In the genomic region with DNA sequence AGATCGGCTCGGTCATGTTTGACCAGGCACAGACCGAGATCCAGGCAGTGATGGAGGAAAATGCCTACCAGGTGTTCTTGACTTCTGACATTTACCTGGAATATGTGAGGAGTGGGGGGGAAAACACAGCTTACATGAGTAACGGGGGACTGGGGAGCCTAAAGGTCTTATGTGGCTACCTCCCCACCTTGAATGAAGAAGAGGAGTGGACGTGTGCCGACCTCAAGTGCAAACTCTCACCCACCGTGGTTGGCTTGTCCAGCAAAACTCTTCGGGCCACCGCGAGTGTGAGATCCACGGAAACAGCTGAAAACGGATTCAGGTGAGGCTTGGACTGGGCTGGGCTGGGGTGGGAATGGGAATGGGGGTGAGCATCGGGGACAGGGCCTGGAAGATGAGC, we compare ENCODE assay signal across 11 mouse cellular contexts. TPM values are rescaled to one million over a fixed set of nuclear protein-coding genes. Genes with fewer than 3 reads are reported as not detected.
DNase-seq lines count a peak whose midpoint lies in the region; ATAC-seq lines count a peak whose summit lies in the region.
"Had no signal": no experiment of that assay in that cellular context is flagged by ENCODE, and none has a peak within 500 bp of the region (broad histone marks: within the 10 kb centered on the region; RNA-seq: fewer than 3 reads in every experiment).

No protein-coding gene starts in this region.

- H3K9me3 ChIP-seq in heart, embryonic 14.5 days (ENCODE audit: control insufficient read depth, low read length): no peaks in the 10 kb centered on the region
- no peaks in the 10 kb centered on the region for H3K9me3 ChIP-seq in embryonic facial prominence, embryonic 10.5 days
- no peaks in the 10 kb centered on the region for H3K9me3 ChIP-seq in hindbrain, embryonic 14.5 days (ENCODE audit: control insufficient read depth, low read length)
- H3K9me3 ChIP-seq in midbrain, embryonic 14.5 days (ENCODE audit: control insufficient read depth, low read length): no peaks in the 10 kb centered on the region

- H3K27ac ChIP-seq in heart, embryonic 14.5 days (replicated peaks in 1 of 2; ENCODE audit: control insufficient read depth in 1 of 2, insufficient read depth in 1 of 2, low read depth in 2 of 2, low read length in 2 of 2): no peak overlapping the region
- H3K27ac ChIP-seq in embryonic facial prominence, embryonic 10.5 days (replicated peaks): peak overlapping the region; percentile 99
- H3K27ac ChIP-seq in hindbrain, embryonic 14.5 days: peak overlapping the region; percentile 33; the same call in 1 of the 2 replicates
- H3K27ac ChIP-seq in midbrain, embryonic 14.5 days (replicated peaks; ENCODE audit: low read depth, low read length): peak overlapping the region; percentile 100

- no peak for DNase-seq in heart, adult 18-20 months
- no peak for DNase-seq in embryonic facial prominence, embryonic 10.5 days (ENCODE audit: low spot score)
- DNase-seq in hindbrain, embryonic 14.5 days (ENCODE audit: low spot score): no peak
- no peak for DNase-seq in midbrain, embryonic 14.5 days
- no peak for DNase-seq in cerebellum, adult 18-20 months
- no peak for DNase-seq in kidney, adult 11 months
- DNase-seq in layer of hippocampus, adult 9-10 months (ENCODE audit: low spot score): no peak
- DNase-seq: adrenal gland, adult 8-10 months; thymus, adult 18-20 months had no signal

- peaks cover 32 to 41% of the 10 kb centered on the region in 2 experiments for H3K4me1 ChIP-seq in heart, embryonic 14.5 days (ENCODE audit: control insufficient read depth in 2 of 2, insufficient read depth in 2 of 2, low read length in 2 of 2)
- H3K4me1 ChIP-seq in embryonic facial prominence, embryonic 10.5 days: peaks cover 88% of the 10 kb centered on the region
- peaks cover 65% of the 10 kb centered on the region for H3K4me1 ChIP-seq in hindbrain, embryonic 14.5 days (replicated peaks; ENCODE audit: control insufficient read depth, insufficient read depth, low read length)
- H3K4me1 ChIP-seq in midbrain, embryonic 14.5 days (ENCODE audit: control insufficient read depth, insufficient read depth, low read length): peaks cover 65% of the 10 kb centered on the region

- WGBS in heart, embryonic 14.5 days: 51% methylated on average over 13 of the region's 13 CpGs
- WGBS in embryonic facial prominence, embryonic 10.5 days: 22% methylated on average over 13 of the region's 13 CpGs
- 17% methylated on average over 13 of the region's 13 CpGs for WGBS in hindbrain, embryonic 14.5 days
- 8% methylated on average over 13 of the region's 13 CpGs for WGBS in midbrain, embryonic 14.5 days

- no peaks in the 10 kb centered on the region for H3K36me3 ChIP-seq in heart, embryonic 14.5 days (ENCODE audit: control insufficient read depth, insufficient read depth, low read length)
- peaks cover 45% of the 10 kb centered on the region for H3K36me3 ChIP-seq in embryonic facial prominence, embryonic 10.5 days (replicated peaks)
- H3K36me3 ChIP-seq in hindbrain, embryonic 14.5 days (replicated peaks; ENCODE audit: control insufficient read depth, insufficient read depth): no peaks in the 10 kb centered on the region
- H3K36me3 ChIP-seq in midbrain, embryonic 14.5 days (ENCODE audit: control insufficient read depth, insufficient read depth, low read length): no peaks in the 10 kb centered on the region

- no peak overlapping the region for H3K9ac ChIP-seq in heart, embryonic 14.5 days (ENCODE audit: low read length)
- H3K9ac ChIP-seq in hindbrain, embryonic 14.5 days: peak overlapping the region; percentile 90
- peak overlapping the region; percentile 90 for H3K9ac ChIP-seq in midbrain, embryonic 14.5 days (replicated peaks; ENCODE audit: low read length)

- peak overlapping the region; percentile 97 for H3K4me2 ChIP-seq in heart, embryonic 14.5 days (ENCODE audit: low read length)
- H3K4me2 ChIP-seq in hindbrain, embryonic 14.5 days (replicated peaks): peak overlapping the region; percentile 68
- H3K4me2 ChIP-seq in midbrain, embryonic 14.5 days (ENCODE audit: low read length): peak overlapping the region; percentile 90

- no peak for ATAC-seq in heart, embryonic 14.5 days (ENCODE audit: insufficient number of reproducible peaks, insufficient read depth, low FRiP score, low read depth)
- ATAC-seq in hindbrain, embryonic 14.5 days (ENCODE audit: low FRiP score): no peak
- no peak for ATAC-seq in midbrain, embryonic 14.5 days (ENCODE audit: low FRiP score, low TSS enrichment)

- peaks cover 18% of the 10 kb centered on the region for H3K27me3 ChIP-seq in heart, embryonic 14.5 days (ENCODE audit: control insufficient read depth, insufficient read depth, low read length)
- H3K27me3 ChIP-seq in embryonic facial prominence, embryonic 10.5 days (replicated peaks; ENCODE audit: low read depth, poor library complexity, severe bottlenecking): peaks cover 22% of the 10 kb centered on the region
- no peaks in the 10 kb centered on the region for H3K27me3 ChIP-seq in hindbrain, embryonic 14.5 days (ENCODE audit: control insufficient read depth, insufficient read depth, low read length)
- H3K27me3 ChIP-seq in midbrain, embryonic 14.5 days (ENCODE audit: control insufficient read depth, insufficient read depth, low read length): no peaks in the 10 kb centered on the region

- H3K4me3 ChIP-seq in heart, embryonic 14.5 days (ENCODE audit: control insufficient read depth in 1 of 2, insufficient read depth in 1 of 2, low read depth in 1 of 2, low read length in 2 of 2): peak overlapping the region; percentile 61 to 77
- peak overlapping the region; percentile 94 for H3K4me3 ChIP-seq in embryonic facial prominence, embryonic 10.5 days
- H3K4me3 ChIP-seq in hindbrain, embryonic 14.5 days (replicated peaks; ENCODE audit: low read length): peak overlapping the region; percentile 92
- peak overlapping the region; percentile 89 for H3K4me3 ChIP-seq in midbrain, embryonic 14.5 days (replicated peaks; ENCODE audit: low read depth, low read length)
- H3K4me3 ChIP-seq: erythroblast, embryonic 14.5 days had no signal

RNA-seq across cellular contexts. Expression of a gene that starts 3.6 kb away (rescaled TPM):
- polyA plus RNA-seq in heart, embryonic 14.5 days (2014; fragmentation: Nextera tagmentation; extraction: Ambion mirVana): 0.93 and 2.6 TPM in 2 replicates
- total RNA-seq in heart, adult 18-20 months (2021): 1 to 10 TPM; 3.5 to 4.7 TPM
- polyA plus RNA-seq in embryonic facial prominence, embryonic 10.5 days (2016; fragmentation: Nextera tagmentation; extraction: Ambion mirVana): 12.7 and 15.3 TPM in 2 replicates
- polyA plus RNA-seq in hindbrain, embryonic 14.5 days (2014; fragmentation: Nextera tagmentation; extraction: Ambion mirVana): 9.0 and 11.7 TPM in 2 replicates
- polyA plus RNA-seq in midbrain, embryonic 14.5 days (2014; fragmentation: Nextera tagmentation; extraction: Ambion mirVana): 14.1 and 19.4 TPM in 2 replicates

Comparison
In these comparisons a context has a peak if more than half of its experiments do, and no peak if none do; other contexts are left out.
1. H3K27ac ChIP-seq: peak in embryonic facial prominence, embryonic 10.5 days (single experiment), hindbrain, embryonic 14.5 days (single experiment) and midbrain, embryonic 14.5 days (single experiment); none in heart, embryonic 14.5 days (0 of 2).
2. Peak in every context shown above with its lines, with median percentiles within 50 percentile points of each other: H3K4me2 ChIP-seq and H3K4me3 ChIP-seq.